Mouse (Mus musculus): ENCODE measurements at regions not wholly inside any gene's neighbourhood (a gene's known extent, or its start where the extent isn't known, plus 50 kb on each side); places are given as distances from the start of the nearest gene placed in this dataset.

DNA sequence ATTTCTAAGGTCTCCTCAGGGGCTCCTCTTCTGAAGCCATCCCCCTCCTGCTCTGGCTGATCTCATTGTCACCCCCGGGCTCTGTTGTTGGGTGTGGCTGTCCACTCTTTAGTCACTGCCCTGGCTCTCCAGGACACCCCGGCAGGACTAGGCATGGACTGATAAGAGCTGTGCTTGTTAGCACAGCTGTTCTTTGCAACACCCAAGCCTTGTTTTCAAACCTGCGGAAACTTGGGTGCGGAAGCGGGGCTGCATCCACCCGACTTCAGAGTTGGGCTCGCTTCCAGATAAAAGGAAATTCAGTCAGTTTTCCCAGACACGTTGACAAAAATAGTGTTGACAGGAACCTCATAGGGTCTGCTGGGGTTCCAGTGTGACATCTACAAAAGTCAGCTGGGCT, 53.6 kb upstream of the Podxl start:
- no peak for TF ChIP-seq CTCF (IDR thresholded peaks at IDR 0.05; ENCODE audit: low read depth)
- ATAC-seq (no peak), DNase-seq (no peak)
- H3K9me3 ChIP-seq (ENCODE audit: low read length), result no peaks in the 10 kb centered on the region
- no peak overlapping the region for H3K4me2 ChIP-seq (ENCODE audit: low read depth)
- 85% methylated on average over 8 of the region's 8 CpGs for WGBS
- H3K9ac ChIP-seq, result no peak overlapping the region
- no peaks in the 10 kb centered on the region for H3K27me3 ChIP-seq (ENCODE audit: insufficient read depth, low read length)
- H3K27ac ChIP-seq (ENCODE audit: low read depth, low read length), result no peak overlapping the region
- H3K4me1 ChIP-seq (ENCODE audit: insufficient read depth), result no peaks in the 10 kb centered on the region
- H3K36me3 ChIP-seq (ENCODE audit: insufficient read depth), result no peaks in the 10 kb centered on the region
- H3K4me3 ChIP-seq (ENCODE audit: low read depth, low read length), result no peak overlapping the region

DNA sequence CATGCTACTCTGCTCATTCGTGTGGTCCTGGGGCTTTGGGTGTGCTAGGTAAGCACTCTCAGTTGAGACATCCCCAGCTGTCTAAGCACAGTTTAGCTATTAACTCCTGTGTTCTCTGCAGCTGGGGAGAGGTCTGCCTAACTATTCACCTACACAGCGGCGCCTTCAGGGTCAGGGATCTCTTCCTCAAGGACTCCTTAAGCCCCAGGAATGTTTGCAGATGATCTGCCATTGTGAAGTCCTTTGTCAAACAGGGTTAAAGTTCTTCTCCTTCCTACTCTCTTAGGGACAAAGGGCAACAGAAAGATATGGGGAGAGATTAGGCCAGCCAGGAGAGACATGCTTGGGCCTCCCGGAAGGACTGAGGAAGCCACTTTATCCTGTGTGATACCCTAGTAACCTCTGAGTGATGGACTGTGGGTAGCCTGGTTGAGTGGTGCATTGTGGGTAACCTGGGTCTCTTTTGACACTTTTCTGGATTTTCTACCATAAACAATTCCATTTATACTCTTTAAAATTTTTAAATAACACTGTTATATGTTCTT, 51.7 kb upstream of the Podxl start:
- WGBS, result 86% methylated on average over 4 of the region's 4 CpGs
- no peak for TF ChIP-seq CTCF (IDR thresholded peaks at IDR 0.05; ENCODE audit: low read depth)

DNA sequence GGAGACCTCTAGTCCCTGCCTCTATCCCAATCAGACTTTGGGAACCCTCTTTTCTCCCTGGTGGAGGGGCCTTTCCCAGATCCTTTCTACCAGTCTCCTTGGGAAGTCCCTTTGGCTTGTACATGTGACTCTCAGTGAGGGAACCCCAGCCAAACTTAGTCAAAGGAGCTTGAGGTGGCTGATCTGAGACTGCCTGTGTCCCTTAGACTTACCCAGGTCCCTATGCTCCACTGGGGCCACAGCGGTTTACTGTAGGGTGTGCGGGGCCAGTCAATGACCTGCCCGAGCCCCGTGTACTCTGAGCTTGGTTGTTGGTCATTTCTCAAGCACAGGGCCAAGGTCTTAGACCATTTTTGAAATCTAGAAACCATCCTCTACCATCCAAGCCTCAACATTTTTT, 50.8 kb upstream of the Podxl start:
- no peak for DNase-seq
- TF ChIP-seq CTCF (IDR thresholded peaks at IDR 0.05; ENCODE audit: low read depth), result no peak
- Histone ChIP-seq H3K4me1 (ENCODE audit: insufficient read depth) (no peaks in the 10 kb centered on the region), H3K9me3 (ENCODE audit: low read length) (no peaks in the 10 kb centered on the region), H3K36me3 (ENCODE audit: insufficient read depth) (no peaks in the 10 kb centered on the region), H3K9ac (no peak overlapping the region), H3K27ac (ENCODE audit: low read depth, low read length) (no peak overlapping the region), H3K27me3 (ENCODE audit: insufficient read depth, low read length) (no peaks in the 10 kb centered on the region), H3K4me2 (ENCODE audit: low read depth) (no peak overlapping the region), H3K4me3 (ENCODE audit: low read depth, low read length) (no peak overlapping the region)
- 92% methylated on average over 4 of the region's 4 CpGs for WGBS
- ATAC-seq, result no peak

More for the DNA sequence above, 51.7 kb upstream of the Podxl start:
- no peak overlapping the region for H3K27ac ChIP-seq (ENCODE audit: low read depth, low read length)
- H3K36me3 ChIP-seq (ENCODE audit: insufficient read depth), result no peaks in the 10 kb centered on the region
- no peak overlapping the region for H3K4me3 ChIP-seq (ENCODE audit: low read depth, low read length)
- H3K9ac ChIP-seq, result no peak overlapping the region
- H3K27me3 ChIP-seq (ENCODE audit: insufficient read depth, low read length), result no peaks in the 10 kb centered on the region
- DNase-seq (no peak), ATAC-seq (no peak)
- no peak overlapping the region for H3K4me2 ChIP-seq (ENCODE audit: low read depth)
- no peaks in the 10 kb centered on the region for H3K4me1 ChIP-seq (ENCODE audit: insufficient read depth)
- H3K9me3 ChIP-seq (ENCODE audit: low read length), result no peaks in the 10 kb centered on the region

DNA sequence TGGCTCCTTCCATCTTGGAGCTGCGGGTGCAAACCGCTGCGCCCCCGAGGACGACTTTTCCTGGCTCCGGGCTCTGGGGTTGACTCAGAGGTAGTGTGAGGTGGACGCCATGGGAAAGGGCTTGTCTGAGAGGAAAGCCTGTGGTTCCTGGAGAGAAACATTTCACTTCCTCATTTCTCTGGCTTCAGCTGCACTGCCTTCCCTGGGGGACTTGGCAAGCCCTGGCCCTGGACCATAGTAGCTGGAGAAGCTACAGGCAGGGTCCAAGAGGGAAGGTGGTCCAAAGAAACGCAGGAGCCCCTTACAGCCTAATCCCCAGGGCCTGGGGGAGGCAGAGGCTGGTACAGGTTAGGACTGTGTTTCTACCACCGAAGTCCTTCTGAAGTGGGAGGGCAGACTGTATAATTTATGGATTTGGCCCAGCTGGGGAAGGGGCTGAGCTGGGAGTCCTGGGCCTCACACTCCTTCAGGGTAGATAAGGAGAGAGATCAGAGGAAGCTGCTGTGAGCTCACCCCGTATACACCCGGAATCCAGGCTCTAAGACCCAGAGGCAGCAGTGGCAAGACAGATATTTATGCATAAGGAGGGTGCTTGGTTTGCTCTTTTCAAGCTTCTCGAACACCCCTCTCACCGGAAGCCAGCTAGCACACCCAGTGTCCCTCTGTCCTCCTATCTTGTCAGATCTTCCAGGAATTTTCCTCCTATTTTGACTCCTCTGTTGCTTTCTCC, 50.0 kb upstream of the Podxl start:
- Histone ChIP-seq H3K27me3 (ENCODE audit: insufficient read depth, low read length) (no peaks in the 10 kb centered on the region), H3K4me2 (ENCODE audit: low read depth) (no peak overlapping the region), H3K4me3 (ENCODE audit: low read depth, low read length) (no peak overlapping the region), H3K36me3 (ENCODE audit: insufficient read depth) (no peaks in the 10 kb centered on the region), H3K9me3 (ENCODE audit: low read length) (no peaks in the 10 kb centered on the region), H3K4me1 (ENCODE audit: insufficient read depth) (no peaks in the 10 kb centered on the region), H3K27ac (ENCODE audit: low read depth, low read length) (no peak overlapping the region), H3K9ac (no peak overlapping the region)
- TF ChIP-seq CTCF (IDR thresholded peaks at IDR 0.05; ENCODE audit: low read depth), result no peak
- DNase-seq, result no peak
- ATAC-seq, result no peak
- WGBS, result 77% methylated on average over 13 of the region's 13 CpGs

All from forebrain, postnatal 0 days (tissue).